Mouse (Mus musculus) liver, postnatal 0 days (tissue): ENCODE measurements around the gene Kif24. TPM values are rescaled to one million over a fixed set of nuclear protein-coding genes. Genes with fewer than 3 reads are reported as not detected.
A peak's percentile ranks its signal among the peaks of the same experiment; 100 is the strongest.

ENCODE experiments used
- ATAC-seq: fragments of 200-750 bp; cut with Nextera tagmentation; 2 replicates; pipeline ENCODE4 v1.8.0; 2017; ENCODE audit warnings: mild to moderate bottlenecking, moderate library complexity
- DNase-seq: peaks from one replicate; pipeline ENCODE4 v3.0.0-alpha.2; 2016
- H3K27ac ChIP-seq: fragments of 300-500 bp; sonication (generic); 2 replicates; pipeline ENCODE4 v1.5.1; 2014; ENCODE audit warnings: antibody characterized with exemption, moderate library complexity, mild to moderate bottlenecking, low read depth
- H3K27me3 ChIP-seq: fragments of 300-500 bp; sonication (generic); 2 replicates; pipeline ENCODE4 v1.6.1; 2014; ENCODE audit warnings: low read length, control low read depth, mixed read lengths; ENCODE audit not compliant: insufficient read depth
- H3K36me3 ChIP-seq: fragments of 300-500 bp; sonication (generic); replicated peaks from 2 replicates; pipeline ENCODE4 v1.6.1; 2014; ENCODE audit warnings: mild to moderate bottlenecking, control low read depth, low read length, moderate library complexity, mixed read lengths; ENCODE audit not compliant: insufficient read depth
- H3K4me1 ChIP-seq: fragments of 300-500 bp; sonication (generic); 2 replicates; pipeline ENCODE4 v1.6.1; 2014; ENCODE audit warnings: antibody characterized with exemption, mild to moderate bottlenecking, control low read depth; ENCODE audit not compliant: insufficient read depth
- H3K4me2 ChIP-seq: fragments of 300-500 bp; sonication (generic); 2 replicates; pipeline ENCODE4 v1.6.1; 2014; ENCODE audit warnings: low read depth, mild to moderate bottlenecking, low read length, moderate library complexity, mixed read lengths
- H3K4me3 ChIP-seq: fragments of 300-500 bp; sonication (generic); 2 replicates; pipeline ENCODE4 v1.5.1; 2014; ENCODE audit warnings: low read depth, low read length
- H3K9ac ChIP-seq: fragments of 300-500 bp; sonication (generic); replicated peaks from 2 replicates; pipeline ENCODE4 v1.6.1; 2014; ENCODE audit warnings: mild to moderate bottlenecking, moderate library complexity
- H3K9me3 ChIP-seq: fragments of 300-500 bp; sonication (generic); 2 replicates; pipeline ENCODE4 v1.6.1; 2016; ENCODE audit warnings: mild to moderate bottlenecking, control low read depth, low read length, mixed read lengths
- CTCF ChIP-seq: sonication (generic); IDR thresholded peaks from 2 replicates; pipeline ENCODE4 v1.5.1; 2016; ENCODE audit warnings: antibody characterized with exemption, low read depth
- EP300 ChIP-seq: IDR thresholded peaks from 2 replicates; pipeline ENCODE4 v1.6.1; 2016; ENCODE audit warnings: antibody characterized with exemption, low read depth, mild to moderate bottlenecking
- WGBS: fragments of 180-500 bp; shearing (Covaris S2); extraction: QIAGEN DNeasy Blood & Tissue Kit; methylation state at CpG from one replicate; pipeline ENCODE4 v1.1.7; 2014; ENCODE audit not compliant: insufficient replicate concordance; 5-methylcytosine and 5-hydroxymethylcytosine counted together
- polyA plus RNA-seq: library from polyadenylated mRNA; unstranded; fragments of >200 nt; fragmentation: Nextera tagmentation; extraction: Ambion mirVana; gene quantifications from 2 replicates; pipeline ENCODE4 v1.2.1, GENCODE M21; 2015

The Kif24 gene
- polyA plus RNA-seq, 1 experiment from 2014 or later: 2.4 TPM

GRCm38 (mm10) chr4:41388616-41389015 lies 76.1 kb downstream of the Kif24 start:
- H3K9me3 ChIP-seq: no peaks in the 10 kb centered on the region
- peaks cover 70% of the 10 kb centered on the region for H3K36me3 ChIP-seq
- H3K27ac ChIP-seq: peak overlapping the region; percentile 89
- 81% methylated on average over 5 of the region's 5 CpGs for WGBS
- no peaks in the 10 kb centered on the region for H3K27me3 ChIP-seq
- peak overlapping the region; percentile 33 for H3K4me3 ChIP-seq
- peak overlapping the region; percentile 27 for H3K9ac ChIP-seq
- peaks cover 9% of the 10 kb centered on the region for H3K4me1 ChIP-seq
- DNase-seq: no peak
- TF ChIP-seq EP300 (no peak), CTCF (no peak)
- peak overlapping the region; percentile 51 for H3K4me2 ChIP-seq
- ATAC-seq: no peak

DNA sequence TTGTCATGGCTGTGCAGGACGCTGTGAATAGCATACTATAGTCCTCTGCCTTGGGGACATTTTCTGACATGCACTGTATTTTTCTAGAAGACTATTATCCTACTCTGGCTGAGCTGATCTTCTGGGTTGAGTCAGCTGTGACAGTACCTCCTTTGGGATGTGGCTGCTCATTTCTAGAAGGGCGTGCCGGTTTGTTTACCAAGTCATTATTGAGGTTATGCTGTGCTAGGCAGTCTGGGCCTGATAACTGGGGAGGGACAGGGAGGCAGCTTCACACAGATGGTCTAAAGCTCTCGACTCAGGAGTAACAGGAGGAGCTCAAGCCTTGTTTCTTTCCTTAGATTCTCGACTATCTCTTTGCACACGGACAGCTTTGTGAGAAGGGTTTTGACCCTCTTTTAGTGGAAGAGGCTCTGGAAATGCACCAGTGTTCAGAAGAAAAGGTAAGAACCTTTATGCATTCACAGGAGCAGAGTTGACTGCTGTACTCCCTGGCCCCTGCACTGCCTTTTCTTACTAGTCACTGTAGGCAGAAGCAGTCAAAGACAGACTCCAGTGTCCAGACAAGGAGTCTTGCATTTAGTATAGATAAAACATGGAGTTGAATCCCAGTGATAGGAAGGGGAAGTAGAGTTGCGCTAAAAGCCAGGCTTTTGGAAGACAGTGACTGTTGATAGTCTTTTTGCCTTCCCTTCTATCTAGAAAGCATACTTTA lies 76.8 kb downstream of the Kif24 start:
- Histone ChIP-seq H3K4me2 (peak overlapping the region; percentile 51), H3K4me1 (peaks cover 9% of the 10 kb centered on the region), H3K4me3 (peak overlapping the region; percentile 33), H3K9me3 (no peaks in the 10 kb centered on the region), H3K27me3 (no peaks in the 10 kb centered on the region), H3K9ac (peak overlapping the region; percentile 27), H3K27ac (peak overlapping the region; percentile 89), H3K36me3 (peaks cover 69% of the 10 kb centered on the region)
- TF ChIP-seq EP300 (peak; percentile 60), CTCF (no peak)
- peak; percentile 60 for DNase-seq
- 60% methylated on average over 7 of the region's 7 CpGs for WGBS
- peak; percentile 98 for ATAC-seq

DNA sequence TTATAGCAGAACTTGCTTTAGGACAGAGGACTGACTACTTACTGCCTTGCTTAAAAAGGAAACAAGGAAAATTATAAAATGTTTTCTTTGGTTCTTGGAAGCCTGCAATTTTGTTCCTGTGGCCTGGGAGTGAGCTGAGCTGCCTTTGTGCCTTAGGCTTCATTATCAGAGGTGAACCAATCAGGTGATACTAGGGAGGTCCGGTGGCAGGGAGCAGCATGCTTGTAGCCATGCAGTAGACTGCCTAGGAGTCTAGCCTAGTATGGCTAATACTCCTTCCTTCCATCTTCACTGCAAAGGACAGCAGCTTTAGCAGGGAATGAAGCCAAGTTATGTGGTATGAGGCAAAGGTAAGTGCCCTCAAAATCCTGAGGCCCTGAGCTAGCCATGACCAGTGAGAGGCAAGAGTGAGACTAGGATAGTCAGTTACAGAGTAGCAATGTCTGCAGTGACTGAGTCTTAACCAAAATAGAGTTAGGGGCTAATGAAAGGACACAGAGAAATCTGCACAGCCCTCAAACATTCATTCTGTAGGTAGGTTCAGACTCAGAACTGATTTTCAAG lies 78.2 kb downstream of the Kif24 start:
- Histone ChIP-seq H3K4me2 (no peak overlapping the region), H3K27me3 (no peaks in the 10 kb centered on the region), H3K36me3 (peaks cover 58% of the 10 kb centered on the region), H3K4me1 (peaks cover 9% of the 10 kb centered on the region), H3K9me3 (no peaks in the 10 kb centered on the region), H3K4me3 (no peak overlapping the region), H3K9ac (no peak overlapping the region), H3K27ac (peak overlapping the region; percentile 89; the same call in 1 of the 2 replicates)
- no peak for TF ChIP-seq EP300
- WGBS: 66% methylated on average over 1 of the region's 1 CpGs
- ATAC-seq (no peak), DNase-seq (no peak)

DNA sequence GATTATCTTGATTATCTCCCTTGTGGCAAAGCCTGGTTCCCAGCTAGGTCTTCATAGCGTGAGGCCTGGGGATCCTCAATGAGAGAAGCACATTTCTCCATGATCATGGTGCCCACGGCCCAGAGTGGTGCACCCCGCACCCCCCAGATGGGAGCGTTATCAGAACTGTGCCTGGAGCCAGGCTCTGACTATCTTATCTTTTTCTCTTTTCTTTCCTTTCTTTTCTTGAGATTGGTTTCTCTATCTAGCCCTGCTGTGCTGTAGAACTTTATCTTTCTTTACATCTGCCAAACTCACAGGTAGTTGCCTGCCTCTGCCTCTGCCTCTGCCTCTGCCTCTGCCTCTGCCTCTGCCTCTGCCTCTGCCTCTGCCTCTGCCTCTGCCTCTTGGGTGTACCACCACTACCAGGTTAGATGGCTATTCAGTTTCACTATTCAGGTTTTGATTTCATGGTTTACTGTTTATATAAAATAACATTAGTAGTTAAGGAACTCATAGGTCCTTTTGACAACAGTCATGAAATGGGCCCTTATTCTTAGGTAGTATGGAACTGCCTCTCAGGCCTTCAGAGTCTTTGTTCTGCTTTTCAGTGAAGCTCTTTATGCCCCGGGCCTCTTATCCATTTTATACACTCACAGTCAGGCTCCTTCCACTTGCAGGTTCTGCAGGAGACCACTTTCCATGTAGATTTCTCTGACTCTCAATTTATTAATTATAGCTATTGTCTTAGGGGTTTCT lies 83.3 kb downstream of the Kif24 start:
- Histone ChIP-seq H3K9ac (no peak overlapping the region), H3K27ac (no peak overlapping the region), H3K36me3 (peaks cover 57% of the 10 kb centered on the region), H3K9me3 (no peaks in the 10 kb centered on the region), H3K4me1 (peaks cover 4% of the 10 kb centered on the region; the same call in 1 of the 2 replicates), H3K4me3 (no peak overlapping the region), H3K4me2 (no peak overlapping the region), H3K27me3 (no peaks in the 10 kb centered on the region)
- no peak for TF ChIP-seq CTCF
- peak; percentile 41; the same call in 1 of the 2 replicates for TF ChIP-seq EP300
- no peak for DNase-seq
- no peak for ATAC-seq
- WGBS: 60% methylated on average over 5 of the region's 5 CpGs

- H3K36me3 ChIP-seq: peaks cover 59% of the 10 kb centered on the region
- no peak overlapping the region for H3K4me2 ChIP-seq
- no peak for ATAC-seq
- H3K9ac ChIP-seq: no peak overlapping the region
- no peak for TF ChIP-seq EP300
- no peak for TF ChIP-seq CTCF
- no peaks in the 10 kb centered on the region for H3K9me3 ChIP-seq
- no peak overlapping the region for H3K4me3 ChIP-seq
- no peak overlapping the region for H3K27ac ChIP-seq
- no peaks in the 10 kb centered on the region for H3K27me3 ChIP-seq
- DNase-seq: no peak
- H3K4me1 ChIP-seq: peaks cover 4% of the 10 kb centered on the region; the same call in 1 of the 2 replicates
These were observed 87.1 kb downstream of the Kif24 start for GRCm38 (mm10) chr4:41377567-41377966.

DNA sequence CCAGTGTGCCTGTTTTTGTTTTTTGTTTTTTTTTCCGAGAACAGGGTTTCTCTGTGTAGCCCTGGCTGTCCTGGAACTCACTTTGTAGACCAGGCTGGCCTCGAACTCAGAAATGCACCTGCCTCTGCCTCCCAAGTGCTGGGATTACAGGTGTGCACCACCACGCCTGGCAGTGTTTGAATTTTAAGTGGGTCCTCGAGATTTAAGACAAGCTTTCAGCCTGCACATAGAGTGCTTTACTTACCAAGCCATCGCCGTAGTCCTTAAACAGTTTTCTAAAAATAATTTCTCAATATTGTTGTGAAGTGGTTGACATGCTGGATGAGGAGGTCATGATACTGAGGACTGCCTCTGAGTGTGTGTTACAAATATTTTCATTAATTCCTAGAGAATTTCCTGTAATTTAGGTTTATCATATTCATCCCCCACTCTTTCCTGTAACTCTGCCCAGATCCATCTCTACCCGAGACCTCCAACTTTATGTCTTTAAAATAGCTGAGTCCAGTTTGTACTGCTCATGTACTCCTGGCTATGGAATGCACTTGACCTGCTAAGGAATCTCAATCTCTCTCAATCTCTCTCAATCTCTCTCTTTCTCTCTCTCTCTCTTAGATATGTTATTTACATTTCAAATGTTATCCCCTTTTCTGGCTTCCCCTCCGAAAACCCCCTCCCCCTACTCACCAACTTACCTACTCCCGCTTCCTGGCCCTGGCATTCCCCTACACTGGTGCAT lies 94.8 kb downstream of the Kif24 start:
- TF ChIP-seq CTCF (no peak), EP300 (no peak)
- Histone ChIP-seq H3K9me3 (no peaks in the 10 kb centered on the region), H3K4me2 (no peak overlapping the region), H3K9ac (no peak overlapping the region), H3K27ac (no peak overlapping the region), H3K27me3 (no peaks in the 10 kb centered on the region), H3K4me1 (peaks cover 6% of the 10 kb centered on the region), H3K4me3 (no peak overlapping the region), H3K36me3 (peaks cover 37% of the 10 kb centered on the region)
- no peak for DNase-seq
- ATAC-seq: no peak
- 84% methylated on average over 9 of the region's 9 CpGs for WGBS
